Mouse (Mus musculus) CH12.LX (cell line): ENCODE data around the gene Cachd1. TPM values are rescaled to one million over a fixed set of nuclear protein-coding genes. Genes with fewer than 3 reads are reported as not detected.

Source experiments
- DNase-seq: peaks from one replicate; pipeline ENCODE4 v3.0.0-alpha.2; 2013; ENCODE audit errors: extremely low read depth
- H3K27ac ChIP-seq: 2 replicates; pipeline ENCODE4 v1.5.1; 2012; ENCODE audit warnings: low read depth, mild to moderate bottlenecking, control low read depth, moderate library complexity; ENCODE audit not compliant: insufficient read depth
- H3K27me3 ChIP-seq: replicated peaks from 2 replicates; pipeline ENCODE3; 2012; ENCODE audit warnings: inconsistent platforms
- H3K36me3 ChIP-seq, 2 experiments: replicated peaks in 1 of 2; 2 replicates each; pipeline versions ENCODE3 to v1.6.1; 2012; ENCODE audit warnings: inconsistent platforms in 1 of 2, low read length in 1 of 2, mild to moderate bottlenecking in 1 of 2, mixed read lengths in 1 of 2, moderate library complexity in 1 of 2; ENCODE audit not compliant: control insufficient read depth in 1 of 2, insufficient read depth in 1 of 2
- H3K4me1 ChIP-seq, 2 experiments: 2 replicates each; pipeline ENCODE4 v1.6.1; 2012; ENCODE audit warnings: inconsistent platforms in 1 of 2, moderate library complexity in 1 of 2; ENCODE audit not compliant: insufficient read depth in 2 of 2, control insufficient read depth in 1 of 2
- H3K4me2 ChIP-seq: 2 replicates; pipeline ENCODE4 v1.6.1; 2012; ENCODE audit warnings: low read depth, mild to moderate bottlenecking, control low read depth; ENCODE audit not compliant: poor library complexity, insufficient read depth, severe bottlenecking
- H3K4me3 ChIP-seq, 3 experiments: fragments of 150-350 bp in 1 of 3; sonication (generic) in 1 of 3; replicated peaks in 1 of 3; 2 replicates each; pipeline versions ENCODE3 to v1.5.1; 2011 to 2012; ENCODE audit warnings: low read depth in 2 of 3, low read length in 2 of 3, mild to moderate bottlenecking in 2 of 3, moderate library complexity in 2 of 3, control low read depth in 1 of 3, improper control_type of control experiment in 1 of 3, inconsistent platforms in 1 of 3, mixed read lengths in 1 of 3; ENCODE audit not compliant: poor library complexity in 1 of 3
- H3K79me2 ChIP-seq: replicated peaks from 2 replicates; pipeline ENCODE4 v1.6.1; 2012; ENCODE audit warnings: mild to moderate bottlenecking, moderate library complexity; ENCODE audit not compliant: control insufficient read depth, poor library complexity, insufficient read depth, severe bottlenecking; ENCODE audit errors: extremely low read depth
- H3K9ac ChIP-seq: 2 replicates; pipeline ENCODE4 v1.6.1; 2012; ENCODE audit warnings: low read depth, mild to moderate bottlenecking, control low read depth, moderate library complexity; ENCODE audit not compliant: insufficient read depth
- H3K9me3 ChIP-seq: replicated peaks from 2 replicates; pipeline ENCODE3; 2012; ENCODE audit warnings: low read length, inconsistent platforms, mixed read lengths
- CHD1 ChIP-seq: IDR thresholded peaks from 2 replicates; pipeline ENCODE4 v1.6.1; 2012; ENCODE audit warnings: low read depth, low read length, improper control_type of control experiment, inconsistent platforms
- CHD2 ChIP-seq: IDR thresholded peaks from 2 replicates; pipeline ENCODE4 v1.6.1; 2011; ENCODE audit warnings: low read length, improper control_type of control experiment
- CTCF ChIP-seq, 2 experiments: IDR thresholded peaks in 1 of 2; conservative IDR thresholded peaks in 1 of 2; 2 replicates each; pipeline ENCODE4 v1.5.1; 2011 to 2012; ENCODE audit warnings: low read depth in 2 of 2, low read length in 2 of 2, improper control_type of control experiment in 1 of 2, inconsistent platforms in 1 of 2, mild to moderate bottlenecking in 1 of 2, moderate library complexity in 1 of 2
- E2F4 ChIP-seq: IDR thresholded peaks from 2 replicates; pipeline ENCODE4 v1.6.1; 2011; ENCODE audit warnings: low read depth, low read length, improper control_type of control experiment; ENCODE audit not compliant: insufficient replicate concordance
- ELF1 ChIP-seq: IDR thresholded peaks from 2 replicates; pipeline ENCODE4 v1.6.1; 2014; ENCODE audit warnings: low read depth, mild to moderate bottlenecking, inconsistent platforms, low read length, improper control_type of control experiment
- ETS1 ChIP-seq: conservative IDR thresholded peaks from 2 replicates; pipeline ENCODE4 v1.6.1; 2012; ENCODE audit warnings: low read depth, mild to moderate bottlenecking, inconsistent platforms, low read length, improper control_type of control experiment, moderate library complexity
- HCFC1 ChIP-seq: IDR thresholded peaks from 2 replicates; pipeline ENCODE4 v1.6.1; 2012; ENCODE audit warnings: low read depth, mild to moderate bottlenecking, inconsistent platforms, low read length, improper control_type of control experiment
- KAT2A ChIP-seq: IDR thresholded peaks from 2 replicates; pipeline ENCODE4 v1.6.1; 2012; ENCODE audit warnings: low read length, improper control_type of control experiment, inconsistent platforms; ENCODE audit not compliant: insufficient replicate concordance
- MAFK ChIP-seq: IDR thresholded peaks from 2 replicates; pipeline ENCODE4 v1.6.1; 2011; ENCODE audit warnings: low read length, improper control_type of control experiment; ENCODE audit not compliant: insufficient replicate concordance
- MAX ChIP-seq: IDR thresholded peaks from 2 replicates; pipeline ENCODE4 v1.6.1; 2011; ENCODE audit warnings: low read length, improper control_type of control experiment
- MAZ ChIP-seq: IDR thresholded peaks from 2 replicates; pipeline ENCODE4 v1.6.1; 2012; ENCODE audit warnings: low read depth, mild to moderate bottlenecking, inconsistent platforms, low read length, improper control_type of control experiment, moderate library complexity
- MYC ChIP-seq: IDR thresholded peaks from 2 replicates; pipeline ENCODE4 v1.6.1; 2011; ENCODE audit warnings: low read depth, mild to moderate bottlenecking, improper control_type of control experiment, low read length
- NELFE ChIP-seq: IDR thresholded peaks from 2 replicates; pipeline ENCODE4 v1.6.1; 2011; ENCODE audit warnings: low read depth, low read length, improper control_type of control experiment
- NRF1 ChIP-seq: IDR thresholded peaks from 2 replicates; pipeline ENCODE4 v1.6.1; 2014; ENCODE audit warnings: low read depth, mild to moderate bottlenecking, inconsistent platforms, low read length, improper control_type of control experiment, moderate library complexity
- PAX5 ChIP-seq: IDR thresholded peaks from 2 replicates; pipeline ENCODE4 v1.6.1; 2012; ENCODE audit warnings: low read length, inconsistent platforms, mixed read lengths
- POLR2AphosphoS2 ChIP-seq: IDR thresholded peaks from 2 replicates; pipeline ENCODE4 v1.6.1; 2011; ENCODE audit warnings: low read depth, low read length, improper control_type of control experiment
- TCF12 ChIP-seq: IDR thresholded peaks from 2 replicates; pipeline ENCODE4 v1.6.1; 2014; ENCODE audit warnings: low read depth, mild to moderate bottlenecking, inconsistent platforms, low read length, improper control_type of control experiment
- USF1 ChIP-seq: IDR thresholded peaks from 2 replicates; pipeline ENCODE4 v1.6.1; 2014; ENCODE audit warnings: low read depth, mild to moderate bottlenecking, inconsistent platforms, low read length, improper control_type of control experiment
- ZC3H11A ChIP-seq: IDR thresholded peaks from 2 replicates; pipeline ENCODE4 v1.6.1; 2012; ENCODE audit warnings: low read depth, mild to moderate bottlenecking, inconsistent platforms, low read length, improper control_type of control experiment
- ZKSCAN1 ChIP-seq: IDR thresholded peaks from 2 replicates; pipeline ENCODE4 v1.6.1; 2012; ENCODE audit warnings: low read depth, inconsistent platforms, low read length, improper control_type of control experiment, borderline replicate concordance
- ZMIZ1 ChIP-seq: IDR thresholded peaks from 2 replicates; pipeline ENCODE4 v1.6.1; 2012; ENCODE audit warnings: low read depth, mild to moderate bottlenecking, inconsistent platforms, low read length, improper control_type of control experiment
- dilution Hi-C: fragments of 300-500 bp; cut with MboI; formaldehyde crosslinking; loops from 2 replicates; pipeline ENCODE4 v1.14.3; 2020; ENCODE audit warnings: low sequenced_read_pairs; ENCODE audit not compliant: extremely low pct_unique_long_range_greater_than_20kb, extremely low pct_ligation_motif_present
- in situ Hi-C: fragments of 300-500 bp; cut with MboI; formaldehyde crosslinking; loops from 3 replicates; pipeline ENCODE4 v1.14.3; 2019; ENCODE audit warnings: low sequenced_read_pairs, low pct_ligation_motif_present, low pct_unique_long_range_greater_than_20kb, mixed read lengths
- polyA plus RNA-seq: library from polyadenylated mRNA; unstranded; fragments of >175 nt; gene quantifications from 2 replicates; pipeline ENCODE4 v1.2.1, GENCODE M21; 2012; ENCODE audit warnings: low read depth; ENCODE audit not compliant: insufficient read length
- total RNA-seq, 2 experiments: library from RNA; depleted of rRNA; stranded (reverse); fragments of 300-350 nt in 1 of 2; fragments of >200 nt in 1 of 2; gene quantifications; 2 replicates each; pipeline ENCODE4 v1.2.3; 2012 to 2014

Gene Cachd1
- total and polyA plus RNA-seq, 3 experiments, result 0.13 to 0.24 (median 0.20) TPM

GRCm38 (mm10) chr4:100890106-100890970 lies 113.9 kb downstream of the Cachd1 start:
- no peak overlapping the region for H3K4me2 ChIP-seq
- DNase-seq, result no peak
- no peak overlapping the region for H3K27ac ChIP-seq
- dilution Hi-C loops, result no loop called here
- no peaks in the 10 kb centered on the region for H3K79me2 ChIP-seq
- peaks cover 0 to 11% of the 10 kb centered on the region in 2 experiments; a peak in 2 of 4 replicates for H3K4me1 ChIP-seq
- no peaks in the 10 kb centered on the region for H3K27me3 ChIP-seq
- TF ChIP-seq E2F4 (no peak), NRF1 (no peak), MAFK (no peak)
- TF ChIP-seq, all 38 proteins: peak for 0
- H3K9me3 ChIP-seq, result no peaks in the 10 kb centered on the region
- no peaks in the 10 kb centered on the region for H3K36me3 ChIP-seq
- H3K9ac ChIP-seq, result no peak overlapping the region
- in situ Hi-C loops, result no loop called here
- H3K4me3 ChIP-seq, result no peak overlapping the region

GRCm38 (mm10) chr4:100893739-100894138 lies 117.3 kb downstream of the Cachd1 start:
- Histone ChIP-seq H3K4me3 (no peak overlapping the region), H3K4me2 (no peak overlapping the region), H3K79me2 (no peaks in the 10 kb centered on the region), H3K9ac (no peak overlapping the region), H3K4me1 (peaks cover 0 to 11% of the 10 kb centered on the region in 2 experiments; a peak in 2 of 4 replicates), H3K9me3 (no peaks in the 10 kb centered on the region), H3K36me3 (no peaks in the 10 kb centered on the region), H3K27me3 (no peaks in the 10 kb centered on the region), H3K27ac (no peak overlapping the region)
- dilution Hi-C loops (no loop called here), in situ Hi-C loops (no loop called here)
- DNase-seq, result no peak
- no peak for TF ChIP-seq CHD1
- no peak for TF ChIP-seq KAT2A
- no peak for TF ChIP-seq CHD2
- TF ChIP-seq POLR2AphosphoS2, result no peak
- TF ChIP-seq ZKSCAN1, result no peak
- no peak for TF ChIP-seq ZMIZ1
- no peak for TF ChIP-seq NELFE
- TF ChIP-seq ZC3H11A, result no peak
- no peak for TF ChIP-seq ELF1
- TF ChIP-seq HCFC1, result no peak
- TF ChIP-seq PAX5, result no peak
- TF ChIP-seq MAX, result no peak
- no peak for TF ChIP-seq MYC
- TF ChIP-seq MAZ, result no peak
- no peak for TF ChIP-seq USF1
- no peak for TF ChIP-seq ETS1
- no peak for TF ChIP-seq CTCF (conservative IDR thresholded peaks at IDR 0.05 in 1 of 2, IDR thresholded peaks at IDR 0.05 in 1 of 2; ENCODE audit: low read depth in 2 of 2, low read length in 2 of 2)
- TF ChIP-seq TCF12, result no peak
- TF ChIP-seq, all 38 proteins: peak for 0
